Mouse (Mus musculus) mature B cell (primary cell): Measurements from ENCODE around the gene Ddn.

Source experiments
- in situ Hi-C: fragments of 300-500 bp; cut with MboI; formaldehyde crosslinking; loops from 2 replicates; pipeline ENCODE4 v1.14.3; 2019

The Ddn gene

DNA sequence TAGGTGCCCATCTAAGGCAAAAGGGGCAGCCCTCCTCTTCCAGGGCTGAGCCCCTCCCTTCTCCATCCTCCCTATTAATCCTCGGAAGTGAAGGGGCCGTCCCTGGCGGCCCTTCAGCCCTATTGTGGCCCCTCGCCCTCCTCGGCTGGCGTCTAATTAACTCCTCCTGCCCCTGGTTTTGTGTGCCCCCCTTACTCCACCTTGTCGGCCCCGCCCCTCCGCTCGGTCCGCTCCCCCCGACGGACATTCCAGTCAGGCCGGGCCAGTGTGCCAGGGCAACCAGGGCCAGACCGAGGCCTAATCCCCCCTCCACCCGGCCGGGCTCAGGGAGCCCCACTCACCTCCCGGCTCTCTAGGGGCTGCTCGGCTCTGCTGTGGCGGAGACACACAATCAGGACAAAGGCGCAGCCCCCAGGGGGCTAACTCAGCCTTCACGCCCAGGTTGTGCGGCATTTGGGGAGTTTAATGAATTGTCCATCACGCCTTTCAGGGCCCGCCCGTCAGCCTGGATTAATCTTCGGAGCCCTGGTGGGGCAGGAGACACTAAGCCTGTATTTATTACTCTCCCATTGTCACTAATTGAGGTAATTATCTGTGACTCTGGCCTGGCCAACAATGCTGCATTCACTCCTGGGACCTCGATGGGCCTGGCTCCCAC, 11.3 kb downstream of the Ddn start:
- in situ Hi-C loops, result no loop called here

DNA sequence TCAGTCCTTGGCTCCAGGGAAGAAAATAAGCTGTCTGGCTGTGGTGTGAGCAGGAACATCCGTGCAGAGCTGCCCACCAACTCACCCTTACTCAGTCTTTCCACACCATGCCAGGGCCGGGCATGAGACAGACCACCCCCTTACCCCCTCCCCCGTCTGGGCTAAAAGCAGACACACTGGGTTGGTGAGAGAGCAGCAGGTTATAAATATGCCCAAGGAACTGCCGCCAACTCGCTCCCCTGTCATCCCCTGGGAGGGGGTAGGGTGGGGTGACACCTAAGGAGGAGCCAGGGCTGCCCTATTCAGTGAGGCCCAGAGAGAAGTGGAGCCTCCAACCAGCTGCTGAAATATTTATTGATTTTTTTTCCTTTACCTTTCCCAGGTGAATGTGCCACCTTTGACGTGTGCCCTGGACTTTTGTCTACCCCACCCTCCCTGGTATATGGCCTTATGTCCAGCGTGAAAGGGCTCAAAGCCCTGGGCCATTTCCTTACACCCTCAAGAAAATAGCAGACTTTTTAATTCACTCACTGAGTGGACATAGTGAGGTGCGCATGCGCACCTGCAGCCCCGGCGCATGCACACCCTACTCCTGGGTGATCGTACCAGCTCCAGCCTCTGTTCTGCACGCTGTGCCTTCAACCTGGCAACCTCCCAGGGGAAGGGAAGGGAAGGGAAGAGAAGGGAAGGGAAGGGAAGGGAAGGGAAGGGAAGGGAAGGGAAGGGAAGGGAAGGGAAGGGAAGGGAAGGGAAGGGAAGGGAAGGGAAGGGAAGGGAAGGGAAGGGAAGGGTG, 12.3 kb downstream of the Ddn start:
- in situ Hi-C loops, result no loop called here

- in situ Hi-C loops, result no loop called here
Observed at GRCm38 (mm10) chr15:98793141-98793698, 16.1 kb downstream of the Ddn start.

DNA sequence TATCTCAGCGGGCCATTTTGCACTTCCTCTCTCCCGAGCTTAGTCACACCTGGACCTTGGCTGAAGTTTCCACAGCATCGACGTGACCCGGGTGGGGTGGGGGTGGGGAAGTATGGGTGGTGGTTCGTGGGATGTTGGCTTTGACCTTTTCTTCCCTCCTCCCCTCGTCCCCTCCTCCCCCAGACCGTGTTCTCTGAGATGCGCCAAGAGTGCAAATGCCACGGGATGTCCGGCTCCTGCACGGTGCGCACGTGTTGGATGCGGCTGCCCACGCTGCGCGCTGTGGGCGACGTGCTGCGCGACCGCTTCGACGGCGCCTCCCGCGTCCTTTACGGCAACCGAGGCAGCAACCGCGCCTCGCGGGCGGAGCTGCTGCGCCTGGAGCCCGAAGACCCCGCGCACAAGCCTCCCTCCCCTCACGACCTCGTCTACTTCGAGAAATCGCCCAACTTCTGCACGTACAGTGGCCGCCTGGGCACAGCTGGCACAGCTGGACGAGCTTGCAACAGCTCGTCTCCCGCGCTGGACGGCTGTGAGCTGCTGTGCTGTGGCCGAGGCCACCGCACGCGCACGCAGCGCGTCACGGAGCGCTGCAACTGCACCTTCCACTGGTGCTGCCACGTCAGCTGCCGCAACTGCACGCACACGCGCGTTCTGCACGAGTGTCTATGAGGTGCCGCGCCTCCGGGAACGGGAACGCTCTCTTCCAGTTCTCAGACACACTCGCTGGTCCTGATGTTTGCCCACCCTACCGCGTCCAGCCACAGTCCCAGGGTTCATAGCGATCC, 16.9 kb downstream of the Ddn start:
- in situ Hi-C loops, result no loop called here

- in situ Hi-C loops, result no loop called here
Observed at GRCm38 (mm10) chr15:98791771-98792170, 17.5 kb downstream of the Ddn start.

- in situ Hi-C loops, result no loop called here
Observed at GRCm38 (mm10) chr15:98791221-98791620, 18.1 kb downstream of the Ddn start.

DNA sequence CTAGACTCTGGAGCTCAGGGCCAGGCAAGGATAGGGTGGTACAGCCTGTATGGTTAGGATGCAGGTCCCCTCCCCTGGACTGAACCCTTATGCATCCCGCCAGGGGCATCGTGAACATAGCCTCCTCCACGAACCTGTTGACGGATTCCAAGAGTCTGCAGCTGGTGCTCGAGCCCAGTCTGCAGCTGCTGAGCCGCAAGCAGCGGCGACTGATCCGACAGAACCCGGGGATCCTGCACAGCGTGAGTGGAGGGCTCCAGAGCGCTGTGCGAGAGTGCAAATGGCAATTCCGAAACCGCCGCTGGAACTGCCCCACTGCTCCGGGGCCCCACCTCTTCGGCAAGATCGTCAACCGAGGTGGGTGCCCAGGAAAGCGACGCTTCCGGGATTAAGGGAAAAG, 18.5 kb downstream of the Ddn start:
- in situ Hi-C loops, result no loop called here

- in situ Hi-C loops, result no loop called here
Observed at GRCm38 (mm10) chr15:98789661-98790535, 19.4 kb downstream of the Ddn start, which contains the start of gene Wnt1. Gene Wnt1, plus strand, starts transcription at chr15:98789857.

DNA sequence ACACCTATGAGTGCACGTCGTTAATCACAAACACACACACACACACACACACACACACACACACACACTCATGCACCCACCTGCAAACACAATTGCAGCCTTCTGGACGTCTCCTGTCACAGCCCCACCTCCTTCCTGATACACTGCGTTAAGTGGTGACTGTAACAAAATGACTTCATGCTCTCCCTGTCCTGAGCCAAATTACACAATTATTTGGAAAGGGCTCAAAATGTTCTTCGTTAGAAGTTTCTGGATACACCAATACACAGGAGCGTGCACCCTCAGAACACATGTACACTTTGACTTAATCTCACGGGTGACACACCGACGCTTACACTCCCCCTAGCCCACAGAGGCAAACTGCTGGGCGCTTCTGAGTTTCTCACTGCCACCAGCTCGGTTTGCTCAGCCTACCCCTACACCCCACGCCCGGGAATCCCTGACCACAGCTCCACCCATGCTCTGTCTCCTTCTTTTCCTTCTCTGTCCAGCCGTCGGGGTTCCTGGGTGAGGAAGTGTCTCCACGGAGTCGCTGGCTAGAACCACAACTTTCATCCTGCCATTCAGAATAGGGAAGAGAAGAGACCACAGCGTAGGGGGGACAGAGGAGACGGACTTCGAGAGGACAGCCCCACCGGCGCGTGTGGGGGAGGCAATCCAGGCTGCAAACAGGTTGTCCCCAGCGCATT, 20.2 kb downstream of the Ddn start:
- in situ Hi-C loops, result no loop called here

DNA sequence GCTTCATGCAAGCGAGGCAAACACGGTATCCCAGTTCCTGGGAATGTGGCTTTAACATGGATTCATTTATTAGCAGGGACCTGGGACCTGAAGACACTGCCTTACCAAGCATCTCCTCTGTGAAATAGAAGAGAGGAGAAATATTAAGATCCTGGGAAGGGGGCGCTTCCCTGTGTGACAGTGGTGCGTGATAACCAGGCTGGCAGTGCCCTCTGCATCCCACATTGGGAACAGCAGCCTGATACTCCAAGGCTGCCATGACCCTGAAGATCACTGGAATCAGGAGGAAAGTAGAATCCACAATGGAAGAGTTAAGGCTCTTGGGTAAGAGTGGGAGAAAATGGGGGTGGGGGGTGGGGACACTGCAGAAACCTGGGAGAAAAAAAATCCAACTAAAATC, 21.4 kb downstream of the Ddn start:
- in situ Hi-C loops, result no loop called here

DNA sequence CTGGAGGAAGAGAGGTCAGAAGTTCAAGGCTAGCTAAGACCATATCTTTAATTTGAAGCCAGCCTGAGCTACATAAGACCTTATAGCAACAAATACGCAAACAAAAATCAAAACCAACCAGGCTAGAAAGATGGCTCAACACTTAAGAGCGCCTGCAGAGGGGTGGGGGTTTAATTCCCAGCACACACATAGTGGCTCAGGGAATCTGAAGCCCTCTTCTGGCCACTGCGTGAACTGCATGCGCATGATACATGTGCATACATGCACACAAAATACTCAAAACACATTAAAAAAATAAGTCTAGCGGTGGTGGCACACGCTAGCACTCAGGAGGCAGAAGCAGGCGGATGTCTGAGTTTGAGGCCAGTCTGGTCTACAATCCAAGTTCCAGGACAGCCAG, 23.5 kb downstream of the Ddn start:
- in situ Hi-C loops, result no loop called here

- in situ Hi-C loops, result no loop called here
Observed at GRCm38 (mm10) chr15:98781166-98781565, 28.1 kb downstream of the Ddn start.

DNA sequence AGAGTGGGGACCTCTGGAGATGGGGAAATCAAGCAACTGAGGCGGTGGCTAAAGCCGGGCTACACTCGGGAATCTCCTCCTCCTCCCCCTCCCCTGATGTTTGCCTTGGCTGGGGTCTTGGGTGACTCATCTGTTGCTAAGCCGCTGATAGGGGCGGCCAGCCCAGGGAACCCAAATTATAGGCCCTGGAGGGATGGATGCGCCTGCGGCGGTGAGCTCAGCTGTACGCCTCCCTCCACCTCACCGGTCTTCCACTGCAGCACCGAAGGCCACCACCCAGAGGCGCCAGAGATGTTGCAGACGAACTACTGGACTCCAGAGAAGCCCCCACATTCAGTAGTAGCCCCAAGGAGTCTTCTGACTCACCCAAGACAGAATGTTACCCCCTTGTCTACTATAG, 28.7 kb downstream of the Ddn start:
- in situ Hi-C loops, result no loop called here

- in situ Hi-C loops, result no loop called here
Observed at GRCm38 (mm10) chr15:98780075-98780474, 29.2 kb downstream of the Ddn start.

DNA sequence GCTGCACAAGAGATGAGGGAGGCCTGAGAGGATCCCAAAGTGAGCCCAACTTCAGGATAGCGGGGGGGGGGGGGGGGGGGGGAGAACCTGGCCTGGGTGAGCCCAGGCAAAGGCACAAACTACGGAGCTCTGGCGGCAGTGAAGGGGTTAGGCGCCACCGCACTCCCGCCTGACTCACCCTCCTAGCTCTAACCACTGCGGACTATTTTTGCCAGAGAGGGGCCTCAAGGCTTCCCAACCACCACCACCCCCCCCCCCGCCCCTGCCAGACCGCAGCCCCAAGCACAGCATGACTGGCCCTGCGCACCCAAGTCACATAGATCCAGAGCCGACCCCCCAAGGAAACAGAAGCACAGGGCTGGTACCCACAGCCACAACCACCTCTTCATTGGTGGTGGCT, 30.5 kb downstream of the Ddn start:
- in situ Hi-C loops, result no loop called here

GRCm38 (mm10) chr15:98778191-98778770, 31.0 kb downstream of the Ddn start:
- in situ Hi-C loops, result no loop called here

GRCm38 (mm10) chr15:98777762-98778161, 31.5 kb downstream of the Ddn start, which contains the start of gene Wnt10b:
Gene Wnt10b, minus strand, starts transcription at chr15:98778150.
- in situ Hi-C loops, result no loop called here

DNA sequence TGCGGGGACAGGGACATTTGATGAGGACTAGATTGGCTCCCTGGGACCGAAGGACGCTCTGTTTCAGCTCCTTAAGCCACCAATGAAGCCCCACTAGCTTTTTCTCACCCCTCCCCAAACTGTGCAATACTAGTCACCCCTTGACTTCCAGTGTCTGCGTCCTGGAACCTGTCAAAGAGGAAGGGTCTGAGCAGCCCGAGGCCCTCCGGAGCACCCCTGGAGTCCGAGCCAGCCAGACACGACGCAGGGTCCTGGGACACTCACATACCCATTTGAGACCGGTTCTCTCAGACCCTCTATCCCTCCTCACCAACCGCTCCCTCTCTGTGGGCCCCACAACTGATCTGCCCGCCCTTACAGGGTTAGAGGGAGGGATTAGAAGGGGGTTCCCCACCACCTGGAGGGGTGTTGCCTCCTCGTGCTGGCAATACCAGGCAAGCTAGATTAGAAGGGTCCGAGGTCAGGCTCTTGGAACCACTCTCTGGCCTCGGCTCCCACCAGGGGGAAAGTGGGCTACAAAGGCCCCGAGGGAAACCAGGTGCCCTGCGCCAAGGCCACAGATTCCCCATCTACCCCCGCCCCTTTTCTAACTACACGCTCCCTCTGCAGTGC, 32.2 kb downstream of the Ddn start:
- in situ Hi-C loops, result no loop called here

GRCm38 (mm10) chr15:98776280-98777004, 32.8 kb downstream of the Ddn start:
- in situ Hi-C loops, result no loop called here
